Mouse (Mus musculus): ENCODE measurements around the gene Mrc2. TPM values are rescaled to one million over a fixed set of nuclear protein-coding genes. Genes with fewer than 3 reads are reported as not detected.

Mrc2 gene
- total and polyA plus RNA-seq, 3 experiments, result under 0.01 to 0.10 (median 0.09) TPM

DNA sequence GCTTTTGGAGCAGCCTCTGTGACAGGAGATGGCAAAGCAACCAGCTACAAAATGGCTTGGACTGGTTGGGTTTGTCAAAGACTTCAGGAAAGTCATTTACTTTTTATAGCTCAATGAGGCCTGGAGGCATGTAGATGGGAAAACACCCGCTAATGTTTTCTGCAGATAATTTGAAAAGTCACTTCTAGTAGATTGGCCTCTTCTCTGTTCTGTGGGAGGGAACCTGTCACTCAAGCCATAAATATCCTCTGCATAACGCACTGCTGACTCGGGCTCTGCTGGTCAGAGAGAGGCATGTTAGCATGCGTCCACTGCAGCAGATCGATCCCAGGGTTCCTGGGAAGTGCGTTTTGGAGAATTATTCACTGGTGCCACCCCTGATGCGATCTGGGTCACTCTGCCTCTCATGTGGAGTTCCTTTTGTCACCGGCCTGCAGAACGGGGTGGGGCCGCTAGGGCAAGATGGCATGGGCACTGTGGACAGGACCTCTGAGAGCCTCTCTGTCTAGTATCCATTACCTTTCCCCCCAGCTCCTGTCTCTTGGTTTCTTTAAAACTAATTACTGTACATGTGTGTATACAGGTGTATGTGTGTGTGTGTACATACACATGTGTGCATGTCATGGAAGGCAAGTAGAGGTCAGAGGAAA, 82.2 kb downstream of the Mrc2 start:
- peaks cover 7 to 23% of the 10 kb centered on the region in 2 experiments; a peak in 3 of 4 replicates for H3K4me1 ChIP-seq (ENCODE audit: control insufficient read depth in 1 of 2, insufficient read depth in 2 of 2)
- TF ChIP-seq CTCF (conservative IDR thresholded peaks at IDR 0.05 in 1 of 2, IDR thresholded peaks at IDR 0.05 in 1 of 2; ENCODE audit: low read depth in 2 of 2, low read length in 2 of 2) (0 out of 4 replicates have a peak, but pooled peaks of 1 of the 2 experiments have one; percentile 3), ZMIZ1 (IDR thresholded peaks at IDR 0.05; ENCODE audit: low read depth, low read length) (no peak), USF2 (conservative IDR thresholded peaks at IDR 0.05; ENCODE audit: low read depth, low read length) (no peak), RCOR1 (conservative IDR thresholded peaks at IDR 0.05; ENCODE audit: low read depth, low read length) (no peak), MEF2A (IDR thresholded peaks at IDR 0.05; ENCODE audit: borderline replicate concordance, low read depth, low read length) (peak; percentile 50; the same call in 1 of the 2 replicates)
- dilution Hi-C loops (cut with MboI; ENCODE audit: extremely low pct_ligation_motif_present, extremely low pct_unique_long_range_greater_than_20kb, low sequenced_read_pairs), result no loop called here
- no peaks in the 10 kb centered on the region for H3K27me3 ChIP-seq (replicated peaks)
- H3K4me2 ChIP-seq (ENCODE audit: insufficient read depth, low read depth, poor library complexity, severe bottlenecking), result peak overlapping the region; percentile 41
- no peak overlapping the region for H3K9ac ChIP-seq (ENCODE audit: insufficient read depth, low read depth)
- in situ Hi-C loops (cut with MboI; ENCODE audit: low pct_ligation_motif_present, low pct_unique_long_range_greater_than_20kb, low sequenced_read_pairs), result no loop called here
- DNase-seq (ENCODE audit: extremely low read depth), result no peak
- no peak overlapping the region for H3K4me3 ChIP-seq (replicated peaks in 1 of 3; ENCODE audit: low read depth in 2 of 3, low read length in 2 of 3, poor library complexity in 1 of 3)
- H3K79me2 ChIP-seq (replicated peaks; ENCODE audit: control insufficient read depth, extremely low read depth, insufficient read depth, poor library complexity, severe bottlenecking), result no peaks in the 10 kb centered on the region
- H3K27ac ChIP-seq (ENCODE audit: insufficient read depth, low read depth), result no peak overlapping the region
- H3K36me3 ChIP-seq (replicated peaks in 1 of 2; ENCODE audit: control insufficient read depth in 1 of 2, insufficient read depth in 1 of 2, low read length in 1 of 2), result no peaks in the 10 kb centered on the region
- no peaks in the 10 kb centered on the region for H3K9me3 ChIP-seq (replicated peaks; ENCODE audit: low read length)

DNA sequence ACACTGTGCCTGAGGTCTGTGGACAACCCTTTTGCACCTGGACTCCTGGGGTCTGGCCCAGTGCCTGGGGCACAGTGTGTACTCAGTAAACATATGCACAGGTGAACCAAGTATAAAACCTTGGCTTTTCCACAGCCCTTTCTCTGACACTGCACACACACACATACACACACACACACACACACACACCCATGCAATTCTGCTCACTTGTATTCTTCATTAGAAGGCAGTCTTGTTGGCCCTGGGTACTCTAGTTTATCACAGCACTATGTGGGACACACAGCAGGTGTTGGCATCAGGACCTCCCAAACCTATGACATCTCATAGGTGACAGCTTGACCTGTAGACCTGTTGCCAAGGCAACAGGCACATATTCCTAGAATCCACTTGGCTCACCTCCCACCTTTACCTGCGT, 83.4 kb downstream of the Mrc2 start:
- no peaks in the 10 kb centered on the region for H3K79me2 ChIP-seq (replicated peaks; ENCODE audit: control insufficient read depth, extremely low read depth, insufficient read depth, poor library complexity, severe bottlenecking)
- no peaks in the 10 kb centered on the region for H3K36me3 ChIP-seq (replicated peaks in 1 of 2; ENCODE audit: control insufficient read depth in 1 of 2, insufficient read depth in 1 of 2, low read length in 1 of 2)
- no peak for DNase-seq (ENCODE audit: extremely low read depth)
- H3K4me2 ChIP-seq (ENCODE audit: insufficient read depth, low read depth, poor library complexity, severe bottlenecking), result no peak overlapping the region
- dilution Hi-C loops (cut with MboI; ENCODE audit: extremely low pct_ligation_motif_present, extremely low pct_unique_long_range_greater_than_20kb, low sequenced_read_pairs) (no loop called here), in situ Hi-C loops (cut with MboI; ENCODE audit: low pct_ligation_motif_present, low pct_unique_long_range_greater_than_20kb, low sequenced_read_pairs) (no loop called here)
- H3K27ac ChIP-seq (ENCODE audit: insufficient read depth, low read depth), result no peak overlapping the region
- no peak overlapping the region for H3K9ac ChIP-seq (ENCODE audit: insufficient read depth, low read depth)
- no peak overlapping the region for H3K4me3 ChIP-seq (replicated peaks in 1 of 3; ENCODE audit: low read depth in 2 of 3, low read length in 2 of 3, poor library complexity in 1 of 3)
- H3K27me3 ChIP-seq (replicated peaks), result no peaks in the 10 kb centered on the region
- peaks cover 7 to 23% of the 10 kb centered on the region in 2 experiments; a peak in 3 of 4 replicates for H3K4me1 ChIP-seq (ENCODE audit: control insufficient read depth in 1 of 2, insufficient read depth in 2 of 2)
- TF ChIP-seq MAZ (IDR thresholded peaks at IDR 0.05; ENCODE audit: low read depth, low read length) (no peak), PAX5 (IDR thresholded peaks at IDR 0.05; ENCODE audit: low read length) (no peak), JUND (conservative IDR thresholded peaks at IDR 0.05; ENCODE audit: low read depth, low read length) (no peak), MAFK (IDR thresholded peaks at IDR 0.05; ENCODE audit: insufficient replicate concordance, low read length) (no peak), SMC3 (IDR thresholded peaks at IDR 0.05; ENCODE audit: low read depth, low read length) (no peak), GABPA (IDR thresholded peaks at IDR 0.05; ENCODE audit: insufficient replicate concordance, low read depth, low read length) (no peak), USF1 (IDR thresholded peaks at IDR 0.05; ENCODE audit: low read depth, low read length) (no peak), ELF1 (IDR thresholded peaks at IDR 0.05; ENCODE audit: low read depth, low read length) (no peak), MYC (IDR thresholded peaks at IDR 0.05; ENCODE audit: low read depth, low read length) (no peak), CHD1 (IDR thresholded peaks at IDR 0.05; ENCODE audit: low read depth, low read length) (no peak), TCF12 (IDR thresholded peaks at IDR 0.05; ENCODE audit: low read depth, low read length) (no peak), KAT2A (IDR thresholded peaks at IDR 0.05; ENCODE audit: insufficient replicate concordance, low read length) (no peak)
- H3K9me3 ChIP-seq (replicated peaks; ENCODE audit: low read length), result no peaks in the 10 kb centered on the region
